Mouse (Mus musculus) olfactory bulb, adult 2 months (tissue): ENCODE results near the gene Olfr97.

Experiments
- CTCF ChIP-seq: fragments of 200-500 bp; IDR thresholded peaks from 2 replicates; pipeline ENCODE4 v1.5.1; 2012; ENCODE audit warnings: low read depth, mild to moderate bottlenecking, low read length, moderate library complexity; ENCODE audit not compliant: insufficient read depth
- POLR2A ChIP-seq: fragments of 200-500 bp; IDR thresholded peaks from 2 replicates; pipeline ENCODE4 v1.6.1; 2012; ENCODE audit warnings: mild to moderate bottlenecking, low read depth, low read length, moderate library complexity; ENCODE audit not compliant: insufficient read depth

GRCm38 (mm10) chr17:37193032-37193431 is 44.1 kb downstream of the Olfr97 start:
- TF ChIP-seq POLR2A: no peak
- no peak for TF ChIP-seq CTCF
